Mouse (Mus musculus) stomach, postnatal 0 days (tissue): ENCODE results near the gene Opa1. TPM values are rescaled to one million over a fixed set of nuclear protein-coding genes. Genes with fewer than 3 reads are reported as not detected.

Source experiments
- ATAC-seq: fragments of 200-750 bp; cut with Nextera tagmentation; 2 replicates; pipeline ENCODE4 v1.8.0; 2017; ENCODE audit not compliant: low FRiP score, low TSS enrichment
- DNase-seq: peaks from one replicate; pipeline ENCODE4 v3.0.0-alpha.2; 2016; ENCODE audit warnings: low spot score
- H3K27ac ChIP-seq: fragments of 300-500 bp; sonication (generic); replicated peaks from 2 replicates; pipeline ENCODE4 v1.5.1; 2014; ENCODE audit warnings: mild to moderate bottlenecking, control low read depth
- H3K27me3 ChIP-seq: fragments of 300-500 bp; sonication (generic); 2 replicates; pipeline ENCODE4 v1.6.1; 2014; ENCODE audit warnings: low read length; ENCODE audit not compliant: control insufficient read depth, insufficient read depth
- H3K36me3 ChIP-seq: fragments of 300-500 bp; sonication (generic); 2 replicates; pipeline ENCODE4 v1.6.1; 2014; ENCODE audit warnings: low read length, mixed read lengths; ENCODE audit not compliant: control insufficient read depth, insufficient read depth
- H3K4me1 ChIP-seq: fragments of 300-500 bp; sonication (generic); replicated peaks from 2 replicates; pipeline ENCODE4 v1.6.1; 2014; ENCODE audit warnings: antibody characterized with exemption; ENCODE audit not compliant: control insufficient read depth, insufficient read depth
- H3K4me2 ChIP-seq: fragments of 300-500 bp; sonication (generic); replicated peaks from 2 replicates; pipeline ENCODE4 v1.6.1; 2014; ENCODE audit warnings: low read depth, mild to moderate bottlenecking, control low read depth, moderate library complexity
- H3K4me3 ChIP-seq: fragments of 300-500 bp; sonication (generic); 2 replicates; pipeline ENCODE4 v1.5.1; 2014; ENCODE audit warnings: low read depth, low read length, control low read depth
- H3K9ac ChIP-seq: fragments of 300-500 bp; sonication (generic); 2 replicates; pipeline ENCODE4 v1.6.1; 2014; ENCODE audit warnings: mild to moderate bottlenecking, low read length, control low read depth, mixed read lengths
- H3K9me3 ChIP-seq: fragments of 300-500 bp; sonication (generic); 2 replicates; pipeline ENCODE4 v1.6.1; 2016; ENCODE audit warnings: low read length; ENCODE audit not compliant: control insufficient read depth
- CTCF ChIP-seq: IDR thresholded peaks from 2 replicates; pipeline ENCODE4 v1.5.1; 2016; ENCODE audit warnings: antibody characterized with exemption, low read depth, mild to moderate bottlenecking, moderate library complexity
- EP300 ChIP-seq: optimal IDR thresholded peaks from 2 replicates; pipeline ENCODE3; 2016; ENCODE audit warnings: antibody characterized with exemption
- WGBS: fragments of 180-500 bp; shearing (Covaris S2); extraction: QIAGEN DNeasy Blood & Tissue Kit; methylation state at CpG from one replicate; pipeline ENCODE4 v1.1.7; 2014; 5-methylcytosine and 5-hydroxymethylcytosine counted together
- polyA plus RNA-seq: library from polyadenylated mRNA; unstranded; fragments of >200 nt; fragmentation: Nextera tagmentation; extraction: Ambion mirVana; gene quantifications from 2 replicates; pipeline ENCODE4 v1.2.1, GENCODE M21; 2015

Opa1 gene
- polyA plus RNA-seq, 1 experiment from 2014 or later: 16.1 TPM

GRCm38 (mm10) chr16:29656901-29657300 lies 77.8 kb downstream of the Opa1 start:
- no peak overlapping the region for H3K4me3 ChIP-seq
- ATAC-seq (no peak), DNase-seq (no peak)
- no peak overlapping the region for H3K4me2 ChIP-seq
- 61% methylated on average over 10 of the region's 10 CpGs for WGBS
- peaks cover 3% of the 10 kb centered on the region; the same call in 1 of the 2 replicates for H3K36me3 ChIP-seq
- TF ChIP-seq CTCF (no peak), EP300 (no peak)
- H3K9me3 ChIP-seq: no peaks in the 10 kb centered on the region
- H3K27me3 ChIP-seq: no peaks in the 10 kb centered on the region
- no peak overlapping the region for H3K9ac ChIP-seq
- no peaks in the 10 kb centered on the region; the same call in 1 of the 2 replicates for H3K4me1 ChIP-seq
- no peak overlapping the region for H3K27ac ChIP-seq

- Histone ChIP-seq H3K9me3 (no peaks in the 10 kb centered on the region), H3K4me3 (no peak overlapping the region), H3K4me1 (no peaks in the 10 kb centered on the region; the same call in 1 of the 2 replicates), H3K9ac (no peak overlapping the region), H3K4me2 (peak overlapping the region; percentile 9; the same call in 1 of the 2 replicates), H3K27ac (no peak overlapping the region), H3K27me3 (no peaks in the 10 kb centered on the region), H3K36me3 (no peaks in the 10 kb centered on the region)
- TF ChIP-seq CTCF: peak; percentile 52
- no peak for TF ChIP-seq EP300
- ATAC-seq (no peak), DNase-seq (no peak)
- 16% methylated on average over 18 of the region's 18 CpGs for WGBS
These were observed 78.8 kb downstream of the Opa1 start for GRCm38 (mm10) chr16:29657650-29658548.

GRCm38 (mm10) chr16:29659101-29659810 lies 80.1 kb downstream of the Opa1 start:
- WGBS: 75% methylated on average over 13 of the region's 13 CpGs
- no peaks in the 10 kb centered on the region; the same call in 1 of the 2 replicates for H3K4me1 ChIP-seq

GRCm38 (mm10) chr16:29663042-29663758 lies 84.1 kb downstream of the Opa1 start:
- DNase-seq: peak; percentile 65

More at GRCm38 (mm10) chr16:29659101-29659810, 80.1 kb downstream of the Opa1 start:
- Histone ChIP-seq H3K27ac (no peak overlapping the region), H3K27me3 (no peaks in the 10 kb centered on the region), H3K9ac (no peak overlapping the region), H3K4me2 (no peak overlapping the region), H3K36me3 (no peaks in the 10 kb centered on the region), H3K9me3 (no peaks in the 10 kb centered on the region), H3K4me3 (no peak overlapping the region)
- DNase-seq: no peak
- no peak for ATAC-seq
- TF ChIP-seq EP300 (no peak), CTCF (no peak)

GRCm38 (mm10) chr16:29664392-29664791 lies 85.3 kb downstream of the Opa1 start:
- WGBS: 69% methylated on average over 4 of the region's 4 CpGs
- no peak for ATAC-seq

More at GRCm38 (mm10) chr16:29663042-29663758, 84.1 kb downstream of the Opa1 start:
- Histone ChIP-seq H3K9me3 (no peaks in the 10 kb centered on the region), H3K9ac (no peak overlapping the region), H3K4me2 (no peak overlapping the region), H3K36me3 (no peaks in the 10 kb centered on the region), H3K27ac (peak overlapping the region; percentile 75), H3K4me1 (no peaks in the 10 kb centered on the region), H3K27me3 (no peaks in the 10 kb centered on the region), H3K4me3 (no peak overlapping the region)
- ATAC-seq: peak; percentile 93
- 61% methylated on average over 6 of the region's 6 CpGs for WGBS
- no peak for TF ChIP-seq CTCF
- no peak for TF ChIP-seq EP300

More at GRCm38 (mm10) chr16:29664392-29664791, 85.3 kb downstream of the Opa1 start:
- no peak overlapping the region for H3K4me3 ChIP-seq
- no peaks in the 10 kb centered on the region for H3K36me3 ChIP-seq
- TF ChIP-seq EP300 (no peak), CTCF (no peak)
- H3K9me3 ChIP-seq: no peaks in the 10 kb centered on the region
- no peak overlapping the region for H3K9ac ChIP-seq
- no peak overlapping the region for H3K27ac ChIP-seq
- H3K4me1 ChIP-seq: no peaks in the 10 kb centered on the region
- no peak for DNase-seq
- H3K4me2 ChIP-seq: no peak overlapping the region
- no peaks in the 10 kb centered on the region for H3K27me3 ChIP-seq
